Mouse (Mus musculus) liver, embryonic 16.5 days (tissue): ENCODE results near the gene Acvr1b. TPM values are rescaled to one million over a fixed set of nuclear protein-coding genes. Genes with fewer than 3 reads are reported as not detected.
A peak's percentile ranks its signal among the peaks of the same experiment; 100 is the strongest.

Experiments used
- ATAC-seq: fragments of 200-750 bp; cut with Nextera tagmentation; 2 replicates; pipeline ENCODE4 v1.8.0; 2017; ENCODE audit warnings: low read depth, mild to moderate bottlenecking, moderate number of reproducible peaks, moderate library complexity
- H3K27ac ChIP-seq: fragments of 300-500 bp; sonication (generic); 2 replicates; pipeline ENCODE4 v1.5.1; 2014; ENCODE audit warnings: mild to moderate bottlenecking, low read length
- H3K27me3 ChIP-seq: fragments of 300-500 bp; sonication (generic); 2 replicates; pipeline ENCODE4 v1.6.1; 2014; ENCODE audit warnings: low read depth, low read length, mixed read lengths; ENCODE audit not compliant: control insufficient read depth, insufficient read depth
- H3K36me3 ChIP-seq: fragments of 300-500 bp; sonication (generic); 2 replicates; pipeline ENCODE4 v1.6.1; 2014; ENCODE audit warnings: mild to moderate bottlenecking; ENCODE audit not compliant: control insufficient read depth, insufficient read depth
- H3K4me1 ChIP-seq: fragments of 300-500 bp; sonication (generic); 2 replicates; pipeline ENCODE4 v1.6.1; 2014; ENCODE audit warnings: low read depth, low read length, mixed read lengths; ENCODE audit not compliant: control insufficient read depth
- H3K4me2 ChIP-seq: fragments of 300-500 bp; sonication (generic); 2 replicates; pipeline ENCODE4 v1.6.1; 2014; ENCODE audit warnings: low read depth, low read length, mixed read lengths
- H3K4me3 ChIP-seq: fragments of 300-500 bp; sonication (generic); 2 replicates; pipeline ENCODE4 v1.5.1; 2014; ENCODE audit warnings: low read depth, mild to moderate bottlenecking, low read length
- H3K9ac ChIP-seq: fragments of 300-500 bp; sonication (generic); 2 replicates; pipeline ENCODE4 v1.6.1; 2014; ENCODE audit warnings: low read depth, low read length
- H3K9me3 ChIP-seq: fragments of 300-500 bp; sonication (generic); replicated peaks from 2 replicates; pipeline ENCODE4 v1.6.1; 2016; ENCODE audit warnings: low read length; ENCODE audit not compliant: control insufficient read depth
- WGBS: fragments of 180-500 bp; shearing (Covaris S2); extraction: QIAGEN DNeasy Blood & Tissue Kit; methylation state at CpG from one replicate; pipeline ENCODE4 v1.1.7; 2014; ENCODE audit not compliant: insufficient replicate concordance; 5-methylcytosine and 5-hydroxymethylcytosine counted together
- polyA plus RNA-seq: library from polyadenylated mRNA; unstranded; fragments of >200 nt; fragmentation: Nextera tagmentation; extraction: Ambion mirVana; gene quantifications from 2 replicates; pipeline ENCODE4 v1.2.1, GENCODE M21; 2015

Gene Acvr1b
- 2.0 and 2.1 TPM in 2 replicates for polyA plus RNA-seq

- Histone ChIP-seq H3K27me3 (peaks cover 18% of the 10 kb centered on the region), H3K4me3 (peak within 1 kb of the TSS; percentile 72), H3K4me2 (peak within 1 kb of the TSS; percentile 81), H3K27ac (peak within 1 kb of the TSS; percentile 74), H3K36me3 (no peaks in the 10 kb centered on the region), H3K4me1 (peaks cover 32% of the 10 kb centered on the region), H3K9ac (peak within 1 kb of the TSS; percentile 79), H3K9me3 (no peaks in the 10 kb centered on the region)
- WGBS, result under 1% methylated on average over 20 of the region's 87 CpGs
- peak; percentile 91 for ATAC-seq
These were observed at the start of gene Acvr1b for GRCm38 (mm10) chr15:101173421-101174211. Gene Acvr1b, plus strand, starts transcription at chr15:101174067.

- WGBS, result 68% methylated on average over 6 of the region's 6 CpGs
- ATAC-seq, result no peak
- no peak overlapping the region for H3K4me2 ChIP-seq
- H3K27me3 ChIP-seq, result peaks cover 29% of the 10 kb centered on the region
- H3K36me3 ChIP-seq, result no peaks in the 10 kb centered on the region
- no peaks in the 10 kb centered on the region; the same call in 1 of the 2 replicates for H3K4me1 ChIP-seq
- H3K27ac ChIP-seq, result no peak overlapping the region
- no peak overlapping the region for H3K4me3 ChIP-seq
- H3K9me3 ChIP-seq, result no peaks in the 10 kb centered on the region
- H3K9ac ChIP-seq, result no peak overlapping the region
These were observed 48.3 kb upstream of the Acvr1b start for GRCm38 (mm10) chr15:101125561-101125960.

- Histone ChIP-seq H3K9me3 (no peaks in the 10 kb centered on the region), H3K36me3 (no peaks in the 10 kb centered on the region), H3K9ac (no peak overlapping the region), H3K27me3 (peaks cover 37% of the 10 kb centered on the region), H3K4me2 (no peak overlapping the region), H3K4me3 (no peak overlapping the region), H3K27ac (no peak overlapping the region), H3K4me1 (no peaks in the 10 kb centered on the region; the same call in 1 of the 2 replicates)
- WGBS, result 62% methylated on average over 12 of the region's 12 CpGs
- ATAC-seq, result no peak
These were observed 46.9 kb upstream of the Acvr1b start for GRCm38 (mm10) chr15:101126876-101127544.

GRCm38 (mm10) chr15:101128181-101129089 lies 45.4 kb upstream of the Acvr1b start, which contains the start of gene Acvrl1:
Gene Acvrl1, plus strand, starts transcription at chr15:101128522.
- Histone ChIP-seq H3K36me3 (no peaks in the 10 kb centered on the region), H3K4me2 (peak within 1 kb of the TSS; percentile 50), H3K9ac (no peak within 1 kb of the TSS; the same call in 1 of the 2 replicates), H3K4me1 (no peaks in the 10 kb centered on the region; the same call in 1 of the 2 replicates), H3K27ac (no peak within 1 kb of the TSS), H3K4me3 (peak within 1 kb of the TSS; percentile 44), H3K27me3 (peaks cover 44% of the 10 kb centered on the region), H3K9me3 (no peaks in the 10 kb centered on the region)
- ATAC-seq, result no peak
- WGBS, result 4% methylated on average over 46 of the region's 46 CpGs

- H3K27ac ChIP-seq, result no peak overlapping the region
- no peak overlapping the region for H3K4me2 ChIP-seq
- no peak for ATAC-seq
- no peaks in the 10 kb centered on the region for H3K36me3 ChIP-seq
- WGBS, result 22% methylated on average over 5 of the region's 5 CpGs
- no peaks in the 10 kb centered on the region for H3K9me3 ChIP-seq
- no peaks in the 10 kb centered on the region; the same call in 1 of the 2 replicates for H3K4me1 ChIP-seq
- peaks cover 44% of the 10 kb centered on the region for H3K27me3 ChIP-seq
- H3K9ac ChIP-seq, result no peak overlapping the region
- H3K4me3 ChIP-seq, result no peak overlapping the region; the same call in 1 of the 2 replicates
These were observed 44.5 kb upstream of the Acvr1b start for GRCm38 (mm10) chr15:101129412-101129811.

- no peak overlapping the region for H3K9ac ChIP-seq
- no peak overlapping the region for H3K4me3 ChIP-seq
- ATAC-seq, result no peak
- H3K4me2 ChIP-seq, result no peak overlapping the region
- WGBS, result 12% methylated on average over 11 of the region's 11 CpGs
- no peaks in the 10 kb centered on the region for H3K36me3 ChIP-seq
- no peaks in the 10 kb centered on the region; the same call in 1 of the 2 replicates for H3K4me1 ChIP-seq
- peaks cover 46% of the 10 kb centered on the region for H3K27me3 ChIP-seq
- H3K27ac ChIP-seq, result no peak overlapping the region
- H3K9me3 ChIP-seq, result no peaks in the 10 kb centered on the region
These were observed 42.4 kb upstream of the Acvr1b start for GRCm38 (mm10) chr15:101131498-101131897.

GRCm38 (mm10) chr15:101132041-101132440 lies 41.8 kb upstream of the Acvr1b start:
- no peaks in the 10 kb centered on the region for H3K36me3 ChIP-seq
- H3K4me2 ChIP-seq, result no peak overlapping the region
- 59% methylated on average over 6 of the region's 6 CpGs for WGBS
- no peak overlapping the region for H3K9ac ChIP-seq
- ATAC-seq, result no peak
- H3K4me3 ChIP-seq, result no peak overlapping the region
- H3K9me3 ChIP-seq, result no peaks in the 10 kb centered on the region
- H3K4me1 ChIP-seq, result no peaks in the 10 kb centered on the region; the same call in 1 of the 2 replicates
- no peak overlapping the region for H3K27ac ChIP-seq
- H3K27me3 ChIP-seq, result peaks cover 46% of the 10 kb centered on the region

- no peak for ATAC-seq
- no peaks in the 10 kb centered on the region; the same call in 1 of the 2 replicates for H3K4me1 ChIP-seq
- no peak overlapping the region for H3K4me3 ChIP-seq
- H3K9ac ChIP-seq, result no peak overlapping the region
- H3K36me3 ChIP-seq, result no peaks in the 10 kb centered on the region
- no peaks in the 10 kb centered on the region for H3K9me3 ChIP-seq
- no peak overlapping the region for H3K4me2 ChIP-seq
- peaks cover 41% of the 10 kb centered on the region for H3K27me3 ChIP-seq
- WGBS, result 23% methylated on average over 6 of the region's 6 CpGs
- no peak overlapping the region for H3K27ac ChIP-seq
These were observed 41.1 kb upstream of the Acvr1b start for GRCm38 (mm10) chr15:101132761-101133160.
